Mouse (Mus musculus) bone marrow macrophage, adult 2 months (primary cell): ENCODE results near the gene Acot8. TPM values are rescaled to one million over a fixed set of nuclear protein-coding genes. Genes with fewer than 3 reads are reported as not detected.

Experiments used
- H3K27ac ChIP-seq: 2 replicates; pipeline ENCODE4 v1.5.1; 2012; ENCODE audit warnings: low read depth, low read length; ENCODE audit not compliant: insufficient read depth
- H3K4me1 ChIP-seq: 2 replicates; pipeline ENCODE4 v1.6.1; 2012; ENCODE audit warnings: low read length; ENCODE audit not compliant: control insufficient read depth, insufficient read depth
- H3K4me3 ChIP-seq: 2 replicates; pipeline ENCODE4 v1.5.1; 2012; ENCODE audit warnings: mild to moderate bottlenecking, low read length, moderate library complexity; ENCODE audit not compliant: insufficient read depth
- CTCF ChIP-seq: IDR thresholded peaks from 2 replicates; pipeline ENCODE4 v1.5.1; 2012; ENCODE audit warnings: low read depth, mild to moderate bottlenecking, low read length, moderate library complexity
- POLR2A ChIP-seq: IDR thresholded peaks from 2 replicates; pipeline ENCODE4 v1.6.1; 2012; ENCODE audit warnings: mild to moderate bottlenecking, low read depth, low read length, borderline replicate concordance
- polyA plus RNA-seq: library from polyadenylated mRNA; stranded (reverse); fragments of >200 nt; gene quantifications from 2 replicates; pipeline ENCODE4 v1.2.4, GENCODE M21; 2012; ENCODE audit not compliant: missing spikeins, insufficient read depth, insufficient read length

Gene Acot8
- polyA plus RNA-seq, 1 experiment = 26.8 TPM

DNA sequence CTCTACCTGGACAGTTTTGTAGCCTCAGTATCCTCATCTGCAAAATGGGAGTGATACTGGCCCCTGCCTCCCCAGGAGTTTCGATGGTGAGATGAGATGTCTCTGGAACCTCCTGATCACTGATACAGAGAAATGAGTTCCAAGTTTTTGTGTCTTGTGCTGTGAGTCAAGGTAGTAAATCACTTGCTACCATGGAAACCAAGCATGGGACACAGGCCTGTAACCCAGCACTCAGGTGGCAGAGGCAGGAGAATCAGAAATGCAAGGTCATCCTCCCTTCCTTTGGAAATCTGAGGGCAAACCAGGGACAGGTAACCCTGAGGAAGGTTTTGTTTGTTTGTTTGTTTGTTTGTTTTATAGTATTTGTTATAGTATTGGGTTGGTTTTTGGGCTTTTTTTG lies 24.4 kb upstream of the Acot8 start:
- TF ChIP-seq POLR2A (no peak), CTCF (no peak)
- Histone ChIP-seq H3K27ac (no peak overlapping the region), H3K4me3 (no peak overlapping the region), H3K4me1 (peaks cover 8% of the 10 kb centered on the region)

DNA sequence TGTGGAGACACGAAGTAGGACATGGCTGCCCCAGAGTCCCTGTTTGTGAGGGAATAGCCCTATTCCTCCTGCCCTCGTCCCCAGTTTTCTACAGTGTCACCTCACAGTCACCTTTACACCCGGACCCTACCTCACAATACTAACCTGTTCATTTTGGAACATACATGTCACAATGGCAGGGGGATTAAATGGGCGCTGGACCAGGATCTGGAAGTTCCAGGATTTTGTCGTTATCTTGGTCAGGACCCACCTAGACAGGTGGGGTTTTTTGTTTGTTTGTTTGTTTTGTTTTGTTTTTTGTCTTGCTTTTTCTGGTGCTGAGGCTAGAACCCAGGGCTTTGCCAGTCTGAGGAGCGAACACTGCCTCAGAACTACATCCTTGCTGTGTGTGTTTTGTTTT lies 23.8 kb upstream of the Acot8 start, which contains the start of gene Spata25:
Gene Spata25, minus strand, starts transcription at position 101 of the 400 bp plus-strand sequence.
- no peak for TF ChIP-seq CTCF
- TF ChIP-seq POLR2A = no peak
- Histone ChIP-seq H3K27ac (no peak within 1 kb of the TSS), H3K4me3 (no peak within 1 kb of the TSS), H3K4me1 (peaks cover 8% of the 10 kb centered on the region)

GRCm38 (mm10) chr2:164827146-164827850 lies 22.6 kb upstream of the Acot8 start:
- no peak overlapping the region for H3K4me3 ChIP-seq
- peaks cover 10% of the 10 kb centered on the region for H3K4me1 ChIP-seq
- H3K27ac ChIP-seq = no peak overlapping the region

GRCm38 (mm10) chr2:164825521-164825920 lies 20.8 kb upstream of the Acot8 start:
- no peak overlapping the region for H3K27ac ChIP-seq
- TF ChIP-seq CTCF (no peak), POLR2A (no peak)

More at GRCm38 (mm10) chr2:164827146-164827850, 22.6 kb upstream of the Acot8 start:
- TF ChIP-seq POLR2A = no peak
- no peak for TF ChIP-seq CTCF

DNA sequence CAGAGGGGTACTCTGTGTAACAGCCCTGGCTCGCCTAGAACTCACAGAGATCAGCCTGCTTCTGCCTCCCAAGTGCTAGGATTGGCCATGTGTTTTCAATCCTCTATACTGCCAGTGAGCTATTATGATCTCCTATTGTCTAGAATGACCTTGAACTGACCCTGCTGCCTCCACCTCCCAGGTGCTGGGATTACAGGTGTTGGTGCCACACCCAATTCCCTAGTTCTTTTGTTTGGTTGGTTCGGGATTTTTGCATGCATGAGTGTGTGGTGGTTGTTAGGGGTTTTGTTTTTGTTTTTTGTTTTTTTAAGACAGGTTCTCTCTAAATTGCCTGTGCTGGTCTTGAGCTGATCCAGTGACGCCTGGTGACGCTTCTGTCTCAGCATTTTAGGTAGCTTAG lies 19.3 kb upstream of the Acot8 start:
- Histone ChIP-seq H3K4me1 (peaks cover 7% of the 10 kb centered on the region; the same call in 1 of the 2 replicates), H3K4me3 (peak overlapping the region; percentile 9; the same call in 1 of the 2 replicates), H3K27ac (no peak overlapping the region)
- TF ChIP-seq POLR2A = no peak
- no peak for TF ChIP-seq CTCF

More at GRCm38 (mm10) chr2:164825521-164825920, 20.8 kb upstream of the Acot8 start:
- Histone ChIP-seq H3K4me3 (no peak overlapping the region), H3K4me1 (peaks cover 7% of the 10 kb centered on the region; the same call in 1 of the 2 replicates)

GRCm38 (mm10) chr2:164823181-164823585 lies 18.5 kb upstream of the Acot8 start:
- no peak for TF ChIP-seq POLR2A
- TF ChIP-seq CTCF = no peak
- peaks cover 7% of the 10 kb centered on the region; the same call in 1 of the 2 replicates for H3K4me1 ChIP-seq
- peak overlapping the region; percentile 19 for H3K27ac ChIP-seq
- peak overlapping the region; percentile 67 for H3K4me3 ChIP-seq

- Histone ChIP-seq H3K4me3 (peak within 1 kb of the TSS; percentile 67), H3K4me1 (peaks cover 7% of the 10 kb centered on the region; the same call in 1 of the 2 replicates), H3K27ac (peak within 1 kb of the TSS; percentile 19)
- no peak for TF ChIP-seq POLR2A
These were observed 18.0 kb upstream of the Acot8 start, which contains the start of gene Zswim1 for GRCm38 (mm10) chr2:164822636-164823165. Zswim1 (plus strand) TSS chr2:164822686.

DNA sequence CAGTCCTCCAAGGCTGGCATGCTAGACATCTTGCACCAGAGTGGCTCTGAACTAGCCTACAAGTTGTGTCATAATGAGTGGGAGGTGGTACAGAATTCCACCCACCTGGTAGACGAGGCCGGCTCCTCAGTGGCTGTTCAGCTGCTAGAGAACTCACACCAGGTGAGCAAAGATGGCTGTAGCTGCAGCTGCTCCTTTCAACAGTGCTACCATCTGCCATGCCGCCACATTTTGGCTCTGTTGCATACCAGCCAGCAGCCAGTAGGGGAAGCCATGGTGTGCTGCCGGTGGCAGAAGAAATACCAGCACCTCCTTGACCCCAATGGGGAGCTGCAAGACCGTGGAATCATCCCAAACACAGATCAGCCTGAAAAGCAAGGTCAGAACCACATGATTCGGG lies 16.4 kb upstream of the Acot8 start:
- Histone ChIP-seq H3K4me3 (no peak overlapping the region), H3K27ac (no peak overlapping the region), H3K4me1 (peaks cover 7% of the 10 kb centered on the region; the same call in 1 of the 2 replicates)
- no peak for TF ChIP-seq POLR2A
- no peak for TF ChIP-seq CTCF

DNA sequence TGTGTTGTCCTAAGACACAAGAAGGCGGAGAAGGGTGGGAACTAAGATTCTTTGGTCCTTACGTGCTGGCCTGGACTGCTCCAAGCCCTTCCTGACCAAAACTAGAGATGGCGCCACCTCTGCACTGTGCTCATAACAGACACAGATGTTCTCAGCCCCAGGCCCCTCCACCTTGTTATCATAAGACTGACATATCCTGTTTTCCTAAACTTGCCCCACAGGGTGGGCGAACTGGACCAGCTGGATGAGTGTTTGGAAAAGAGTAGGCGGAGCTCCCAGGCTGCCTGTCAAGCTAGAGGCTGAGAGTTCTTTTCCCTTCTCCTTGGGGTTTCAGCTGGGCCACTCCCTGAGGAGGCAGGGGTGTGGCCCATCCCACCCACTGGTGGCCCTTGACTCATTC lies 13.0 kb upstream of the Acot8 start:
- Histone ChIP-seq H3K4me3 (no peak overlapping the region), H3K27ac (no peak overlapping the region), H3K4me1 (peaks cover 12% of the 10 kb centered on the region)
- no peak for TF ChIP-seq POLR2A
- TF ChIP-seq CTCF = no peak

GRCm38 (mm10) chr2:164817206-164817605 lies 12.5 kb upstream of the Acot8 start:
- Histone ChIP-seq H3K4me1 (peaks cover 10% of the 10 kb centered on the region), H3K4me3 (no peak overlapping the region), H3K27ac (no peak overlapping the region)
- no peak for TF ChIP-seq POLR2A
- no peak for TF ChIP-seq CTCF
